Mouse (Mus musculus) heart, embryonic 14.5 days (tissue): ENCODE measurements around the gene Cfd. TPM values are rescaled to one million over a fixed set of nuclear protein-coding genes. Genes with fewer than 3 reads are reported as not detected.
A peak's percentile ranks its signal among the peaks of the same experiment; 100 is the strongest.

Experiments
- ATAC-seq: fragments of 200-750 bp; cut with Nextera tagmentation; 2 replicates; pipeline ENCODE4 v1.8.0; 2017; ENCODE audit warnings: low read depth, moderate TSS enrichment; ENCODE audit not compliant: insufficient number of reproducible peaks, insufficient read depth, low FRiP score
- H3K27ac ChIP-seq, 2 experiments: fragments of 200-500 bp in 1 of 2; fragments of 300-500 bp in 1 of 2; sonication (generic) in 1 of 2; replicated peaks in 1 of 2; 2 replicates each; pipeline ENCODE4 v1.5.1; 2012 to 2014; ENCODE audit warnings: low read depth in 2 of 2, low read length in 2 of 2, control low read depth in 1 of 2, mild to moderate bottlenecking in 1 of 2, mixed read lengths in 1 of 2; ENCODE audit not compliant: control insufficient read depth in 1 of 2, insufficient read depth in 1 of 2
- H3K27me3 ChIP-seq: fragments of 300-500 bp; sonication (generic); 2 replicates; pipeline ENCODE4 v1.6.1; 2014; ENCODE audit warnings: mild to moderate bottlenecking, low read length, control low read depth; ENCODE audit not compliant: control insufficient read depth, insufficient read depth
- H3K36me3 ChIP-seq: fragments of 300-500 bp; sonication (generic); 2 replicates; pipeline ENCODE4 v1.6.1; 2014; ENCODE audit warnings: mild to moderate bottlenecking, control low read depth, low read length, mixed read lengths; ENCODE audit not compliant: control insufficient read depth, insufficient read depth
- H3K4me1 ChIP-seq, 2 experiments: fragments of 200-500 bp in 1 of 2; fragments of 300-500 bp in 1 of 2; sonication (generic) in 1 of 2; 2 replicates each; pipeline ENCODE4 v1.6.1; 2012 to 2014; ENCODE audit warnings: low read length in 2 of 2, control low read depth in 1 of 2, mixed read lengths in 1 of 2; ENCODE audit not compliant: control insufficient read depth in 2 of 2, insufficient read depth in 2 of 2
- H3K4me2 ChIP-seq: fragments of 300-500 bp; sonication (generic); 2 replicates; pipeline ENCODE4 v1.6.1; 2014; ENCODE audit warnings: mild to moderate bottlenecking, low read length
- H3K4me3 ChIP-seq, 2 experiments: fragments of 200-500 bp in 1 of 2; fragments of 300-500 bp in 1 of 2; sonication (generic) in 1 of 2; 2 replicates each; pipeline ENCODE4 v1.5.1; 2012 to 2014; ENCODE audit warnings: low read length in 2 of 2, mild to moderate bottlenecking in 2 of 2, control low read depth in 1 of 2, low read depth in 1 of 2, moderate library complexity in 1 of 2; ENCODE audit not compliant: control insufficient read depth in 1 of 2, insufficient read depth in 1 of 2
- H3K9ac ChIP-seq: fragments of 300-500 bp; sonication (generic); 2 replicates; pipeline ENCODE4 v1.6.1; 2014; ENCODE audit warnings: mild to moderate bottlenecking, low read length
- H3K9me3 ChIP-seq: fragments of 300-500 bp; sonication (generic); 2 replicates; pipeline ENCODE4 v1.6.1; 2016; ENCODE audit warnings: low read length, control low read depth; ENCODE audit not compliant: control insufficient read depth
- WGBS: fragments of 180-500 bp; shearing (Covaris S2); extraction: QIAGEN DNeasy Blood & Tissue Kit; methylation state at CpG from one replicate; pipeline ENCODE4 v1.1.7; 2014; 5-methylcytosine and 5-hydroxymethylcytosine counted together
- polyA plus RNA-seq: library from polyadenylated mRNA; unstranded; fragments of >200 nt; fragmentation: Nextera tagmentation; extraction: Ambion mirVana; gene quantifications from 2 replicates; pipeline ENCODE4 v1.2.1, GENCODE M21; 2014

The Cfd gene
- polyA plus RNA-seq, 1 experiment from 2014 or later: not detected

DNA sequence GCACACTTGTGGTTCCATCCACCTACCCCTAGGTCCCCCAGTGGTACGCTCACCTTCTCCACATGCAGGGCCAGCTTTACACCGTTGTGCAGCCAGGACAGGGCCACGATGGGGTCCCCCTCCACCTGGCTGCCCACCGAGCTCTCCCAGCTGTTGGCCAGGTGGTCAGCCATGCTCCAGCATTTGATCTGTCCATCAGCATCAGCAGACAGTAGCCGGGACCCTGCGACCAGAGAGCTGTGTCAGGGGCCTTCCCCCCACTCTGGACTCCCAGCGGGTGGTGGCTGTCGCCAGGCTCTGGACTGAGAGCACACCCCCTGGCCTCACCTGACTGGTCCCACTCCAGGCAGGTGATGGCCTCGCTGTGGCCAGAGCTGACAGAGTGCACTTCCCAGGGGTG is 16.1 kb downstream of the Cfd start:
- no peaks in the 10 kb centered on the region for H3K27me3 ChIP-seq
- peaks cover 0 to 5% of the 10 kb centered on the region in 2 experiments; a peak in 2 of 4 replicates for H3K4me1 ChIP-seq
- ATAC-seq: no peak
- peaks cover 72% of the 10 kb centered on the region for H3K36me3 ChIP-seq
- no peaks in the 10 kb centered on the region for H3K9me3 ChIP-seq
- no peak overlapping the region for H3K9ac ChIP-seq
- H3K4me3 ChIP-seq: no peak overlapping the region
- WGBS: 97% methylated on average over 9 of the region's 9 CpGs
- no peak overlapping the region for H3K27ac ChIP-seq
- no peak overlapping the region for H3K4me2 ChIP-seq

DNA sequence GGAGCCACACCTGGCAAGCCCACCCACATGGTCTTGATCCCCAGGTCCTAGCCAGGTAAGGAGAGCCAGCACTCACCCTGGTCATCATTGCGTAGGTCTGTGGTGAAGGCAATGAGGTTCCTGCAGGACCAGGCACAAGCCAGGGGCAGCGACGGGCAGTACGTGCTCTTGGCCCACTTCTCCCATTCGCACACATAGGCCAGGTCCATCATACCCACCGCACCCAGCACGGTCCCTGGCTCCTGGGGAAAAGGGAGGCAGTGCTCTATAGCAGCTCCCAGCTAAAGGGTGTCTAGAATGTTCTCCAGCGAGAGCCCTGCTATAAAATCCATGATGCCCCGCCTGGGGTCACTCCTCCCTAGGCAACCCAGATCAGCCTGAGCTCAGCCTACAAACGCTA is 16.8 kb downstream of the Cfd start:
- Histone ChIP-seq H3K4me1 (peaks cover 0 to 5% of the 10 kb centered on the region in 2 experiments; a peak in 2 of 4 replicates), H3K9ac (no peak overlapping the region), H3K27ac (no peak overlapping the region), H3K4me2 (no peak overlapping the region), H3K36me3 (peaks cover 71% of the 10 kb centered on the region), H3K27me3 (no peaks in the 10 kb centered on the region), H3K9me3 (no peaks in the 10 kb centered on the region), H3K4me3 (no peak overlapping the region)
- ATAC-seq: no peak
- 95% methylated on average over 10 of the region's 10 CpGs for WGBS

DNA sequence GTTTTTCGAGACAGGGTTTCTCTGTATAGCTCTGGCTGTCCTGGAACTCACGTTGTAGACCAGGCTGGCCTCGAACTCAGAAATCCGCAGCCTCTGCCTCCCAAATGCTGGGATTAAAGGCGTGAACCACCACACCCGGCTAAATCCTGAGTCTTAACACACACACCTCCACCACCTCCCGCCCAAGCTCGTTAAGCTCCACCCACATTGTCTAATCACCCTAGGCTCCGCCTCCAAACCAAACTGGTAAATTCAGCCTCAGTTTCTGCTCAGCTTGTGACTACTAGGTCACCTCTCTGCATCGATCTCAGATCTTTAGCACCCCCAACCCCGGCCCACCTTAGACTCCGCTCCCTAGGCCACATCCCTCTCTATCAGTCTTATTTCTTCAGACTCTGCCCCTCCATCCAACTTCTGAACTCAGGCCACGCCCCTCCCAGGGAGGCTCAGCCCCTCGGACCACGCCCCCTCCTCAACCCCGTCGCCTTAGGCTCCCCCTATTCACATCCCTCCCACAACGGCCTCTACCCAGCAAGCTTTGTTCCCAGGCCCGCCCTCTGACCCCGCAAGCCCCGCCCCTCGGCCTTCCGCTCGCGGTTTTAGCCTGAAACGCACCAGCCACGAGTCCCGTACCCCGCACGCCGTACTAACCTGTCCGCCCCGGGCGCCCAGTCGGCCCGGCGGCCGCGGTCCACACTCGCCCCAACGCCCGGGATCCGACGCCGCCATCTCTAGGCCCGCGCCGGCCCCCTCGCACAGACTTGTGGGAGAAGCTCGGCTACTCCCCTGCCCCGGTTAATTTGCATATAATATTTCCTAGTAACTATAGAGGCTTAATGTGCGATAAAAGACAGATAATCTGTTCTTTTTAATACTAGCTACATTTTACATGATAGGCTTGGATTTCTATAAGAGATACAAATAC is 17.8 kb downstream of the Cfd start, which contains the start of gene Med16:
Gene Med16 (minus strand): TSS at position 757 of the 925 bp plus-strand sequence.
- Histone ChIP-seq H3K4me2 (peak within 1 kb of the TSS; percentile 63), H3K27me3 (no peaks in the 10 kb centered on the region), H3K4me1 (peaks cover 0 to 5% of the 10 kb centered on the region in 2 experiments; a peak in 2 of 4 replicates), H3K9me3 (no peaks in the 10 kb centered on the region), H3K9ac (peak within 1 kb of the TSS; percentile 92), H3K36me3 (peaks cover 63% of the 10 kb centered on the region), H3K4me3 (peak within 1 kb of the TSS; percentile 72 to 89), H3K27ac (peak within 1 kb of the TSS; percentile 94 to 97)
- ATAC-seq: peak; percentile 95
- WGBS: 2% methylated on average over 52 of the region's 52 CpGs

DNA sequence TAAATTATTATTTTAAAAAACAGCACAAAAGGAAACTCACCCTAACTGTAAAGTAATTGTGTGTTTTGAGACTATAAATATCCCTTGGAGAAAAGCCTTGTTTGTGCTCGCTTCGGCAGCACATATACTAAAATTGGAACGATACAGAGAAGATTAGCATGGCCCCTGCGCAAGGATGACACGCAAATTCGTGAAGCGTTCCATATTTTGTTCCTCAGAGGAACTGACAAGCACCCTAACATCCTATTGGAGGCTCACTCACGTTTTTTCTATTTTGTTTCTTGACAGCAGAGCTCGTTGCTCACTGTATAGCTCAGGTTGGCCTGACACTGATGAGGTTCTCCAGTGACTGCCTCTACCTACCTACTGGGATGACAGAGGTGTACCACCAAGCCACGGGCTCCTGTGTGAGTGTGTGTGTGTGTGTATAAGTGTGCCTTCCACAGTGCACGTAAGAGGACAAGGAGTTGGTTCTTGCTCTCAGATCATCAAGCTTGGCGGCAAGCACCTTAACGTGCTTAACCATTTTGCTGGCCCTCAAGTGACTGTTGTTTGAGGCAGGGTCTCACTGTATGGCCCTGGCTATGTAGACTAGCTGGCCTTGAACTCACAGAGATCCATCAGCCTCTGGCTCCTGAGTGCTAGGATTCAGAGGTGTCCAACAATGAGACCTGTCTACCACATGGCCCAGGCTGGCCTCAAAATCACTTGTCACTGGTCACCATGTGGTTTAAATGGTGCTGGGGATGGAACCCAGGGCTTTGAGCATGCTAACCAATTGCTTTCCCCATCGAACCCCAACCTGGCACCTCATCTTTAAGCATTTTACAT is 18.7 kb downstream of the Cfd start:
- Histone ChIP-seq H3K36me3 (peaks cover 57% of the 10 kb centered on the region), H3K27me3 (no peaks in the 10 kb centered on the region)
- ATAC-seq: no peak; the same call in 1 of the 2 replicates

DNA sequence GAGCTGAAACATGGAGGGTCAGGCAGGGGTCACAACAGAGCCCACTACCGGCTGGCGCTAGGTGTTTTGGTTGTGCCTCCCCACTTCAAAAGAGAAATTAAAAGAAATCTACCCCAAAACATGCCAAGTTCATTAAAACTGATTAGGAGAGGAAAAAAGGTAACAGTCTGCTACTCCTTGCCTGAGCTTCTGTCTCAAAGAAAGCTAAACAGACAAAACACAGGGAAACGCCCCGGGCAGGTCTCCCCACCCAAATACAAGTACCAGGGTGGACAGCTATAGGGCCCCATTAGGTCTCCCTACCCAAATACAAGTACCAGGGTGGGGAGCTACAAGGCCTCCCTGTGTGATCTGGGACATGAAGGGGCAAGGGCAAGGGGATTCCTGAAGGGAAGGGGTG is 19.9 kb downstream of the Cfd start, which contains the start of gene Gm26602:
Gene Gm26602 (plus strand): TSS at position 301 of the 400 bp plus-strand sequence.
- Histone ChIP-seq H3K4me1 (peaks cover 5 to 15% of the 10 kb centered on the region in 2 experiments; a peak in 3 of 4 replicates), H3K4me2 (no peak within 1 kb of the TSS), H3K9me3 (no peaks in the 10 kb centered on the region), H3K27me3 (no peaks in the 10 kb centered on the region), H3K9ac (no peak within 1 kb of the TSS), H3K27ac (no peak within 1 kb of the TSS), H3K4me3 (no peak within 1 kb of the TSS), H3K36me3 (peaks cover 44% of the 10 kb centered on the region)
- 94% methylated on average over 4 of the region's 4 CpGs for WGBS
- ATAC-seq: no peak

More for the DNA sequence above, 18.7 kb downstream of the Cfd start:
- no peaks in the 10 kb centered on the region for H3K9me3 ChIP-seq
- H3K4me3 ChIP-seq: peak overlapping the region in 1 of 2 experiments; percentile 72; a peak in 2 of 4 replicates
- H3K4me1 ChIP-seq: peaks cover 2 to 10% of the 10 kb centered on the region in 2 experiments; a peak in 2 of 4 replicates
- whole genome bisulfite sequencing: 23% methylated on average over 14 of the region's 14 CpGs
- peak overlapping the region; percentile 6 to 30; a peak in 3 of 4 replicates for H3K27ac ChIP-seq
- peak overlapping the region; percentile 92 for H3K9ac ChIP-seq
- H3K4me2 ChIP-seq: peak overlapping the region; percentile 63

DNA sequence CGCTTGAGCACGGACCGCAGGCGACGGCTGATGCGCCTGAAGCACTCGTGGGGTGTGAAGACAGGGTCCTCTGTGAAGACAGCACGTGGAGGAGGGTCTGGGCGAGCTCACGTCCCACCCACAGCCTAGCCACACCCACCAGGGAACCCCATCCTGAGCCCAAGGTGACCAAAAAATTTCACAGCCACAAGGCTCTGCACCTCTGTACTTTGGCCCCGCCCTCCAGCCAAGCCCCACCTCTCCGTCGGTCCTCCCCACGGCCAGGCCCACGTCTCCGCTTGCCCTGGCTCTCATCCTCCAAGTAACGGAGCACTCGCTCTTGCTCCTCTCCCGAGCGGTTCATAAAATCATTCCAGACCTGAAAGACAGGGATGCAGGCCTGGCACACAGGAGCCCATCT is 21.8 kb downstream of the Cfd start:
- Histone ChIP-seq H3K4me3 (no peak overlapping the region), H3K27me3 (peaks cover 2% of the 10 kb centered on the region; the same call in 1 of the 2 replicates), H3K9ac (no peak overlapping the region), H3K36me3 (peaks cover 26% of the 10 kb centered on the region), H3K4me2 (no peak overlapping the region), H3K4me1 (peaks cover 9 to 25% of the 10 kb centered on the region in 2 experiments), H3K9me3 (no peaks in the 10 kb centered on the region), H3K27ac (no peak overlapping the region)
- no peak for ATAC-seq
- WGBS: 70% methylated on average over 20 of the region's 20 CpGs
